Mouse (Mus musculus) midbrain, postnatal 0 days (tissue): Measurements from ENCODE around the gene Zfp36. TPM values are rescaled to one million over a fixed set of nuclear protein-coding genes. Genes with fewer than 3 reads are reported as not detected.

ENCODE experiments used
- ATAC-seq: fragments of 200-750 bp; cut with Nextera tagmentation; 2 replicates; pipeline ENCODE4 v1.8.0; 2017; ENCODE audit warnings: moderate number of reproducible peaks, mild to moderate bottlenecking, moderate TSS enrichment, moderate library complexity; ENCODE audit not compliant: low FRiP score
- DNase-seq: peaks from one replicate; pipeline ENCODE4 v3.0.0-alpha.2; 2015; ENCODE audit warnings: low spot score
- H3K27ac ChIP-seq: fragments of 300-500 bp; sonication (generic); 2 replicates; pipeline ENCODE4 v1.5.1; 2014; ENCODE audit warnings: low read depth, mild to moderate bottlenecking, low read length, mixed read lengths
- H3K27me3 ChIP-seq: fragments of 300-500 bp; sonication (generic); 2 replicates; pipeline ENCODE4 v1.6.1; 2014; ENCODE audit warnings: low read length, control low read depth, mixed read lengths; ENCODE audit not compliant: insufficient read depth
- H3K36me3 ChIP-seq: fragments of 300-500 bp; sonication (generic); 2 replicates; pipeline ENCODE4 v1.6.1; 2014; ENCODE audit warnings: low read length, control low read depth, mixed read lengths; ENCODE audit not compliant: insufficient read depth
- H3K4me1 ChIP-seq: fragments of 300-500 bp; sonication (generic); 2 replicates; pipeline ENCODE4 v1.6.1; 2014; ENCODE audit warnings: mild to moderate bottlenecking, control low read depth, antibody characterized with exemption, low read length, mixed read lengths; ENCODE audit not compliant: insufficient read depth
- H3K4me2 ChIP-seq: fragments of 300-500 bp; sonication (generic); 2 replicates; pipeline ENCODE4 v1.6.1; 2014; ENCODE audit warnings: low read depth, mild to moderate bottlenecking, low read length, mixed read lengths; ENCODE audit not compliant: poor library complexity, severe bottlenecking
- H3K4me3 ChIP-seq: fragments of 300-500 bp; sonication (generic); 2 replicates; pipeline ENCODE4 v1.5.1; 2014; ENCODE audit warnings: low read depth, mild to moderate bottlenecking, low read length, moderate library complexity
- H3K9ac ChIP-seq: fragments of 300-500 bp; sonication (generic); replicated peaks from 2 replicates; pipeline ENCODE4 v1.6.1; 2014; ENCODE audit warnings: mild to moderate bottlenecking, low read length, moderate library complexity, mixed read lengths; ENCODE audit not compliant: poor library complexity, severe bottlenecking
- H3K9me3 ChIP-seq: fragments of 300-500 bp; sonication (generic); 2 replicates; pipeline ENCODE4 v1.6.1; 2016; ENCODE audit warnings: low read length, control low read depth
- CTCF ChIP-seq: IDR thresholded peaks from 2 replicates; pipeline ENCODE4 v1.5.1; 2016; ENCODE audit warnings: antibody characterized with exemption, mild to moderate bottlenecking
- WGBS: fragments of 180-500 bp; shearing (Covaris S2); extraction: QIAGEN DNeasy Blood & Tissue Kit; methylation state at CpG from one replicate; pipeline ENCODE4 v1.1.7; 2014; 5-methylcytosine and 5-hydroxymethylcytosine counted together
- polyA plus RNA-seq: library from polyadenylated mRNA; unstranded; fragments of >200 nt; fragmentation: Nextera tagmentation; extraction: Ambion mirVana; gene quantifications from 2 replicates; pipeline ENCODE4 v1.2.1, GENCODE M21; 2015
- total RNA-seq: library from RNA; depleted of rRNA; stranded (reverse); fragments of >200 nt; gene quantifications from 2 replicates; pipeline ENCODE4 v1.2.3, GENCODE M21; 2014

Gene Zfp36
- total and polyA plus RNA-seq, 2 experiments from 2014 or later, result 2.9 to 4.1 TPM

DNA sequence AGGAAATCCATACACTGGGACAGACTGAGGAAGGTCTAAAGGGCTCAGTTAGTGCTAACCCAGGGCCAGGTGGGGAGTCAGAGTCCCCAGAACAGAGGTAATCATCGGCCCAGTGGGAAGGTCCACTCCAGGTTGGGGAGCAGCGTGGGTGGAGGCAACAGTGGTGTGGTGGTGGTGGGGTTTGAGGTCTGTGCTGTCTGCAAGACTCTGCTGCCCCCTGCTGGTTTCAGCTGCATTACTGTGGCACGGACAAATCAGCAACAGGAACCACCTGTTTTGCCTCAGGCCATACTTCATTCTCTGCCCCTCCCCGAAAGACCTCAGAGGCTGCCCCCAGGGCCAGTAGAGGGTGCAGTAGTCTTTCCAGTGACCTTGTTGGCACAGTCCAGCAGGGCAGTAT is 6.4 kb upstream of the Zfp36 start:
- Histone ChIP-seq H3K4me3 (no peak overlapping the region), H3K4me2 (no peak overlapping the region), H3K9me3 (no peaks in the 10 kb centered on the region), H3K9ac (0 out of 2 replicates have a peak overlapping the region, but pooled peaks have one; percentile 8), H3K27ac (no peak overlapping the region), H3K4me1 (no peaks in the 10 kb centered on the region), H3K27me3 (no peaks in the 10 kb centered on the region), H3K36me3 (peaks cover 23% of the 10 kb centered on the region)
- ATAC-seq (peak; percentile 62; the same call in 1 of the 2 replicates), DNase-seq (peak; percentile 75)
- 23% methylated on average over 4 of the region's 4 CpGs for WGBS
- TF ChIP-seq CTCF, result peak; percentile 85

- H3K36me3 ChIP-seq, result peaks cover 23% of the 10 kb centered on the region
- H3K27me3 ChIP-seq, result no peaks in the 10 kb centered on the region
- WGBS, result 87% methylated on average over 7 of the region's 7 CpGs
- DNase-seq, result no peak
- H3K27ac ChIP-seq, result no peak overlapping the region
- no peak overlapping the region for H3K4me3 ChIP-seq
- no peaks in the 10 kb centered on the region for H3K4me1 ChIP-seq
- 0 out of 2 replicates have a peak overlapping the region, but pooled peaks have one; percentile 8 for H3K9ac ChIP-seq
- no peaks in the 10 kb centered on the region for H3K9me3 ChIP-seq
- no peak for TF ChIP-seq CTCF
- H3K4me2 ChIP-seq, result no peak overlapping the region
- ATAC-seq, result no peak
These were observed 6.0 kb upstream of the Zfp36 start for GRCm38 (mm10) chr7:28386007-28386406.

DNA sequence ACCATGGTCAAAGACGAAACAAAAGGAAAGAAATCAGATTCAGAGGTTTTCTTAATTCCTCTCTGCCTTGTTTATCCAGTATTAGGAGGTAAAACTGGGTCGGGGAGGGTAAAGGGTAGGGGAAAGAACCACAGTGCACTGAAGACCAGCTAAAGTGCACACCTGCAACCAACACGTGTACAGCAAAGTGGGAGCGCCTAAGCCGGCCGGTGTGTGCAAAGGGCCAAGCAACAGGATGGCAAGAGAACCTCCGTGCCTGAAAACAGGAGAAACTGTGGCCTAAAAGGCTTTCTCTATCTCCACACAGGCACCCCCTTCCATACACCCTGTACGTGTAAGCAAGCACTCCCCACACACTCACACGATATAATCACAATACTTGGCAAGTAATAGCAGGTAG is 5.1 kb upstream of the Zfp36 start:
- H3K4me1 ChIP-seq, result no peaks in the 10 kb centered on the region
- no peak for TF ChIP-seq CTCF
- whole genome bisulfite sequencing, result 92% methylated on average over 9 of the region's 9 CpGs
- H3K36me3 ChIP-seq, result peaks cover 19% of the 10 kb centered on the region
- no peak overlapping the region for H3K4me3 ChIP-seq
- ATAC-seq (no peak), DNase-seq (no peak)
- no peak overlapping the region for H3K4me2 ChIP-seq
- H3K27me3 ChIP-seq, result no peaks in the 10 kb centered on the region
- no peak overlapping the region for H3K9ac ChIP-seq
- H3K9me3 ChIP-seq, result no peaks in the 10 kb centered on the region
- no peak overlapping the region for H3K27ac ChIP-seq

DNA sequence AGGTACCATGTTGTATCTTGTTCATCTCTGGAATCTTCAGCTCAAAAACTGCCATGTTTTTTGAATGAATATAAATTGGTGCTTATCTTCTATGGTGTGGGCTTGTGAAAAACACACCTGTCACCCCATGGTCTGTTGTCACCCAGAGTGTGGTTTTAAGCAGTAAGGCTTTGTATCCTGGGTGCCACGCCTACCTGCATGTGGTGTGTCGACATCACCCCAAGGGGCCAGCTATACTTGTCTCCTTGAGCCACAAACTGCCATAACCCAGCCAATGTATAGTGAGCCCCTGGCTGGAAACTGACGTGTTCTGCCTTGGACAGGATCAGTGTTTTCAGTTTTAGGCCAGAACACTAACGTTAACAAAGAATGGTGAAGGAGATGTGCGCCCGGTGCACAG is 4.1 kb upstream of the Zfp36 start:
- H3K27me3 ChIP-seq, result no peaks in the 10 kb centered on the region
- H3K4me2 ChIP-seq, result no peak overlapping the region
- WGBS, result 83% methylated on average over 6 of the region's 6 CpGs
- ATAC-seq (no peak), DNase-seq (no peak)
- no peak overlapping the region for H3K9ac ChIP-seq
- H3K9me3 ChIP-seq, result no peaks in the 10 kb centered on the region
- H3K36me3 ChIP-seq, result peaks cover 12% of the 10 kb centered on the region; the same call in 1 of the 2 replicates
- H3K4me3 ChIP-seq, result no peak overlapping the region
- no peak for TF ChIP-seq CTCF
- H3K27ac ChIP-seq, result no peak overlapping the region
- no peaks in the 10 kb centered on the region for H3K4me1 ChIP-seq

- H3K27me3 ChIP-seq, result no peaks in the 10 kb centered on the region
- peaks cover 7% of the 10 kb centered on the region; the same call in 1 of the 2 replicates for H3K36me3 ChIP-seq
- H3K4me3 ChIP-seq, result no peak overlapping the region
- no peak overlapping the region for H3K27ac ChIP-seq
- WGBS, result 87% methylated on average over 4 of the region's 4 CpGs
- DNase-seq, result no peak
- H3K4me2 ChIP-seq, result no peak overlapping the region
- no peak for TF ChIP-seq CTCF
- H3K9me3 ChIP-seq, result no peaks in the 10 kb centered on the region
- H3K4me1 ChIP-seq, result no peaks in the 10 kb centered on the region
- H3K9ac ChIP-seq, result no peak overlapping the region
- no peak for ATAC-seq
These were observed 3.6 kb upstream of the Zfp36 start for GRCm38 (mm10) chr7:28383606-28384005.

DNA sequence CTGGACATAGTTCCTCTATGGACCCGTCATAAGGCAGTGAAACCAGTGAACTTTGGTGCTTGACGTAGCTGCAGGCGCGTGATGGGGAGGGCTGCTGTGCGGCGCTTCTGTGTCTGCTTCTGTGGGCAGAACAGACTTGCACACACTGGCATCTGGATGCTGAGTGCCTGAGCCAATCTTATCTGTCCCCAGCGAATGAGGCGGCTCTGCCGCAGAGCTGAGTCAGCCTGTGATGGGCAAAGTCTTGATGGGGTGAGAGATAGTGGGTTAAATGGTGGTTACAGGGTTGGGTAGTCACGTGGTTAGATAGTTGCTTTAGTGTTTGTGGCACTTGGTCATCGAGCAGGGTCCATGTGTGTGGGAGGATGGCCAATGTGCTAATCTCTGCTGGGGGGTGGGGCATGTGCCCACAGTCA is 2.9 kb upstream of the Zfp36 start:
- no peaks in the 10 kb centered on the region; the same call in 1 of the 2 replicates for H3K4me1 ChIP-seq
- TF ChIP-seq CTCF, result no peak
- H3K9me3 ChIP-seq, result no peaks in the 10 kb centered on the region
- H3K36me3 ChIP-seq, result peaks cover 7% of the 10 kb centered on the region; the same call in 1 of the 2 replicates
- 0 out of 2 replicates have a peak overlapping the region, but pooled peaks have one; percentile 3 for H3K27ac ChIP-seq
- H3K4me2 ChIP-seq, result no peak overlapping the region
- WGBS, result 74% methylated on average over 11 of the region's 11 CpGs
- H3K9ac ChIP-seq, result no peak overlapping the region
- H3K4me3 ChIP-seq, result no peak overlapping the region
- ATAC-seq, result no peak
- DNase-seq, result peak; percentile 25
- no peaks in the 10 kb centered on the region for H3K27me3 ChIP-seq
